Mouse (Mus musculus): ENCODE data around the gene Treh. TPM values are rescaled to one million over a fixed set of nuclear protein-coding genes. Genes with fewer than 3 reads are reported as not detected.

Gene Treh
- polyA plus RNA-seq (2012; rRNA removed) = not detected in 2 replicates

GRCm38 (mm10) chr9:44673005-44673404 is at the start of gene Treh:
Treh (plus strand) TSS chr9:44673233.

GRCm38 (mm10) chr9:44734524-44735494 is 61.8 kb downstream of the Treh start, which contains the start of gene Phldb1:
Phldb1 (minus strand) TSS chr9:44735198.

Other genes with a start within 250 kb of the Treh start
- not detected in 2 replicates for gene Foxr1, start 232.1 kb upstream of the Treh start, polyA plus RNA-seq (2012; rRNA removed)
- gene Upk2, start 218.3 kb upstream of the Treh start, polyA plus RNA-seq (2012; rRNA removed) = 0.08 TPM in 1 of 2 replicates, not detected in the other
- gene Bcl9l, start 190.4 kb upstream of the Treh start, polyA plus RNA-seq (2012; rRNA removed) = 13.9 and 19.7 TPM in 2 replicates
- gene Cxcr5, start 111.4 kb upstream of the Treh start, polyA plus RNA-seq (2012; rRNA removed) = not detected in 2 replicates
- gene Ddx6, start 68.3 kb upstream of the Treh start, polyA plus RNA-seq (2012; rRNA removed) = 47.4 and 48.5 TPM in 2 replicates
- gene Phldb1, start 62.0 kb downstream of the Treh start, polyA plus RNA-seq (2012; rRNA removed) = 120 and 130 TPM in 2 replicates
- gene Arcn1, start 94.6 kb downstream of the Treh start, polyA plus RNA-seq (2012; rRNA removed) = 60.5 and 65.2 TPM in 2 replicates
- gene Ift46, start 94.7 kb downstream of the Treh start, polyA plus RNA-seq (2012; rRNA removed) = 133 and 134 TPM in 2 replicates
- gene Tmem25, start 126.1 kb downstream of the Treh start, polyA plus RNA-seq (2012; rRNA removed) = 37.2 and 38.0 TPM in 2 replicates
- gene Ttc36, start 129.8 kb downstream of the Treh start, polyA plus RNA-seq (2012; rRNA removed) = 0.95 and 1.4 TPM in 2 replicates
- gene Kmt2a, start 208.1 kb downstream of the Treh start, polyA plus RNA-seq (2012; rRNA removed) = 24.3 and 28.4 TPM in 2 replicates
- 674 and 804 TPM in 2 replicates for gene Atp5l, start 247.5 kb downstream of the Treh start, polyA plus RNA-seq (2012; rRNA removed)

Data from central nervous system, embryonic 18 days (tissue).